Mouse (Mus musculus): ENCODE measurements around the gene H2-Q2. TPM values are rescaled to one million over a fixed set of nuclear protein-coding genes. Genes with fewer than 3 reads are reported as not detected.
"Not testable (repeated sequence)": the region's sequence is repeated elsewhere in the genome, so short reads cannot be mapped to it uniquely, and the experiment has no call there.

H2-Q2 gene
- polyA plus RNA-seq, 1 experiment from 2014 or later, result 7.1 TPM

- ATAC-seq (ENCODE audit: borderline replicate concordance, extremely low read depth, low FRiP score, low TSS enrichment); H3K4me3 ChIP-seq: not testable (repeated sequence)
- H3K27me3 ChIP-seq, result peaks cover 14% of the 10 kb centered on the region
These were observed 16.0 kb upstream of the H2-Q2 start for GRCm38 (mm10) chr17:35326000-35326399.

GRCm38 (mm10) chr17:35329714-35330113, 12.3 kb upstream of the H2-Q2 start:
- H3K9me3 ChIP-seq; H3K9ac ChIP-seq; ATAC-seq (ENCODE audit: borderline replicate concordance, extremely low read depth, low FRiP score, low TSS enrichment); H3K27me3 ChIP-seq; H3K4me3 ChIP-seq; H3K4me1 ChIP-seq; H3K36me3 ChIP-seq; H3K27ac ChIP-seq; H3K4me2 ChIP-seq: not testable (repeated sequence)
- 59% methylated on average over 3 of the region's 3 CpGs for WGBS

More at GRCm38 (mm10) chr17:35326000-35326399, 16.0 kb upstream of the H2-Q2 start:
- H3K4me1 ChIP-seq, H3K36me3 ChIP-seq, H3K9me3 ChIP-seq, H3K9ac ChIP-seq, H3K4me2 ChIP-seq, H3K27ac ChIP-seq: not testable (repeated sequence)

GRCm38 (mm10) chr17:35331546-35331945, 10.5 kb upstream of the H2-Q2 start:
- not testable (repeated sequence) for H3K36me3 ChIP-seq; H3K4me1 ChIP-seq; H3K27me3 ChIP-seq; H3K4me3 ChIP-seq; ATAC-seq (ENCODE audit: borderline replicate concordance, extremely low read depth, low FRiP score, low TSS enrichment); H3K9me3 ChIP-seq; H3K4me2 ChIP-seq; H3K9ac ChIP-seq; H3K27ac ChIP-seq
- WGBS, result 34% methylated on average over 6 of the region's 6 CpGs

GRCm38 (mm10) chr17:35342711-35343476, 852 bp downstream of the H2-Q2 start:
- H3K27me3 ChIP-seq, result peaks cover 45% of the 10 kb centered on the region
- H3K9me3 ChIP-seq, result no peaks in the 10 kb centered on the region
- peak overlapping the region; percentile 52 for H3K4me3 ChIP-seq
- H3K36me3 ChIP-seq, result no peaks in the 10 kb centered on the region
- peak; percentile 59; the same call in 1 of the 2 replicates for ATAC-seq (ENCODE audit: borderline replicate concordance, extremely low read depth, low FRiP score, low TSS enrichment)
- peak overlapping the region; percentile 66 for H3K4me2 ChIP-seq
- no peaks in the 10 kb centered on the region for H3K4me1 ChIP-seq
- H3K27ac ChIP-seq, result no peak overlapping the region
- 2% methylated on average over 46 of the region's 46 CpGs for WGBS
- H3K9ac ChIP-seq, result peak overlapping the region; percentile 14; the same call in 1 of the 2 replicates

GRCm38 (mm10) chr17:35347659-35348058, 5.6 kb downstream of the H2-Q2 start:
- H3K9me3 ChIP-seq; H3K9ac ChIP-seq; H3K4me2 ChIP-seq; ATAC-seq (ENCODE audit: borderline replicate concordance, extremely low read depth, low FRiP score, low TSS enrichment); H3K27ac ChIP-seq; H3K36me3 ChIP-seq; H3K4me1 ChIP-seq; H3K4me3 ChIP-seq: not testable (repeated sequence)
- H3K27me3 ChIP-seq, result peaks cover 18% of the 10 kb centered on the region

GRCm38 (mm10) chr17:35353275-35353674, 11.2 kb downstream of the H2-Q2 start:
- H3K4me1 ChIP-seq; H3K4me3 ChIP-seq; H3K27me3 ChIP-seq; H3K4me2 ChIP-seq; H3K36me3 ChIP-seq; H3K9me3 ChIP-seq; H3K9ac ChIP-seq; ATAC-seq (ENCODE audit: borderline replicate concordance, extremely low read depth, low FRiP score, low TSS enrichment); H3K27ac ChIP-seq: not testable (repeated sequence)
- WGBS, result 12% methylated on average over 6 of the region's 6 CpGs

GRCm38 (mm10) chr17:35354071-35354470, 12.0 kb downstream of the H2-Q2 start:
- Histone ChIP-seq H3K4me2 (no peak overlapping the region), H3K9ac (no peak overlapping the region), H3K9me3 (no peaks in the 10 kb centered on the region), H3K27me3 (peaks cover 5% of the 10 kb centered on the region; the same call in 1 of the 2 replicates), H3K4me1 (0 out of 2 replicates have a peak, but pooled peaks cover 4% of the 10 kb centered on the region), H3K4me3 (no peak overlapping the region), H3K36me3 (no peaks in the 10 kb centered on the region), H3K27ac (no peak overlapping the region)
- 73% methylated on average over 2 of the region's 2 CpGs for WGBS
- no peak for ATAC-seq (ENCODE audit: borderline replicate concordance, extremely low read depth, low FRiP score, low TSS enrichment)

- WGBS, result 16% methylated on average over 1 of the region's 1 CpGs
- Histone ChIP-seq H3K27ac (no peak overlapping the region), H3K4me2 (no peak overlapping the region), H3K9ac (no peak overlapping the region), H3K4me1 (peaks cover 8% of the 10 kb centered on the region; the same call in 1 of the 2 replicates), H3K36me3 (no peaks in the 10 kb centered on the region), H3K4me3 (no peak overlapping the region), H3K9me3 (no peaks in the 10 kb centered on the region), H3K27me3 (peaks cover 5% of the 10 kb centered on the region; the same call in 1 of the 2 replicates)
- no peak for ATAC-seq (ENCODE audit: borderline replicate concordance, extremely low read depth, low FRiP score, low TSS enrichment)
These were observed 15.0 kb downstream of the H2-Q2 start for GRCm38 (mm10) chr17:35357086-35357485.

- Histone ChIP-seq H3K4me3 (peak overlapping the region; percentile 37), H3K4me2 (peak overlapping the region; percentile 67), H3K27ac (no peak overlapping the region), H3K9ac (peak overlapping the region; percentile 4; the same call in 1 of the 2 replicates), H3K27me3 (peaks cover 5% of the 10 kb centered on the region; the same call in 1 of the 2 replicates), H3K9me3 (no peaks in the 10 kb centered on the region), H3K4me1 (peaks cover 8% of the 10 kb centered on the region; the same call in 1 of the 2 replicates), H3K36me3 (no peaks in the 10 kb centered on the region)
- 0 out of 2 replicates have a peak, but pooled peaks have one; percentile 27 for ATAC-seq (ENCODE audit: borderline replicate concordance, extremely low read depth, low FRiP score, low TSS enrichment)
- WGBS, result 9% methylated on average over 38 of the region's 38 CpGs
These were observed 16.9 kb downstream of the H2-Q2 start for GRCm38 (mm10) chr17:35358763-35359469.

- H3K4me2 ChIP-seq, result peak overlapping the region; percentile 67
- H3K27ac ChIP-seq, result no peak overlapping the region
- H3K4me1 ChIP-seq, result peaks cover 8% of the 10 kb centered on the region; the same call in 1 of the 2 replicates
- H3K27me3 ChIP-seq, result peaks cover 5% of the 10 kb centered on the region; the same call in 1 of the 2 replicates
- ATAC-seq (ENCODE audit: borderline replicate concordance, extremely low read depth, low FRiP score, low TSS enrichment), result 0 out of 2 replicates have a peak, but pooled peaks have one; percentile 3
- H3K9ac ChIP-seq, result peak overlapping the region; percentile 4; the same call in 1 of the 2 replicates
- peak overlapping the region; percentile 37 for H3K4me3 ChIP-seq
- H3K36me3 ChIP-seq, result no peaks in the 10 kb centered on the region
- 22% methylated on average over 21 of the region's 21 CpGs for WGBS
- H3K9me3 ChIP-seq, result no peaks in the 10 kb centered on the region
These were observed 17.4 kb downstream of the H2-Q2 start for GRCm38 (mm10) chr17:35359470-35359862.

- peak; percentile 95 for ATAC-seq (ENCODE audit: borderline replicate concordance, extremely low read depth, low FRiP score, low TSS enrichment)
These were observed 37.3 kb downstream of the H2-Q2 start, which contains the start of gene H2-Q4 for GRCm38 (mm10) chr17:35379369-35379728. Gene H2-Q4 (plus strand): TSS chr17:35379617.

More at GRCm38 (mm10) chr17:35379369-35379728, 37.3 kb downstream of the H2-Q2 start, which contains the start of gene H2-Q4:
- no peaks in the 10 kb centered on the region; the same call in 1 of the 2 replicates for H3K9me3 ChIP-seq
- H3K27ac ChIP-seq, result 0 out of 2 replicates have a peak within 1 kb of the TSS, but pooled peaks have one; percentile 1
- H3K9ac ChIP-seq, result peak within 1 kb of the TSS; percentile 51
- H3K4me3 ChIP-seq, result peak within 1 kb of the TSS; percentile 58
- no peaks in the 10 kb centered on the region for H3K36me3 ChIP-seq
- peaks cover 12% of the 10 kb centered on the region for H3K27me3 ChIP-seq
- peak within 1 kb of the TSS; percentile 95 for H3K4me2 ChIP-seq
- peaks cover 5% of the 10 kb centered on the region for H3K4me1 ChIP-seq
- WGBS, result under 1% methylated on average over 16 of the region's 16 CpGs
